Mouse (Mus musculus): ENCODE results near the gene Ccdc15.

Ccdc15 gene

DNA sequence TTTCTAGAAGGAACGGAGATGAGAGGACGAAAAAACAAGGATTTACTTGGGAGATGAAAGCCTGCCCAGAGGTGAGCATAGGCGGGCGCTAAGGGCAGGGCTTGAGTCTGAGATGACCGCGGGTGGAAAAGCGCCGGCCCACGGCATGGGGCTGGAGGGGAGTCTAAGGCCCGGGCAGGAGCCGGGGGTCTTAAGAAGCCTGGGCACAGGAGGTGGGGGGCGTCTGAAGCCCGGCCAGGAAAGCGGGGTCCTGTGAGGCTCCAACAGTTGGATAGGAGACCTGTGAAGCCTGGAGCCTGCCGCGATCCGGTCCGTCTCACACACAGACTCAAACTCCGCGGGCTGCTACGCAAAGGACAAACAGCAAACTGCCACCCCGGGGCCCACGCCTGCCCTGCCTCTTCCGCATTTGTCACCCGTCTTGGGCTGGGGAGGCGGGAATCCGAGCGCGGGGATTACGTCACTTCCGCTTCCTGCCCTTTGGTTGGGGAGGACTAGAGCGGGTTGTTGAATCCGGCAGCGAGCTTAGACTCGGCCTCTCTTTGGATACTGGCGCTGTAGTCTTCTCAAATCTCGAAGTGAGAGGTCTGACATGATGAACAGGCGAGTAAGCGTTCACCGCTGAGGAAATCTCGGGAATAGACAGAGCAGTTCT is at the start of gene Ccdc15:
Gene Ccdc15, minus strand, starts transcription at position 445 of the 655 bp plus-strand sequence.
- DNase-seq (ENCODE audit: low spot score): peak; percentile 98

DNA sequence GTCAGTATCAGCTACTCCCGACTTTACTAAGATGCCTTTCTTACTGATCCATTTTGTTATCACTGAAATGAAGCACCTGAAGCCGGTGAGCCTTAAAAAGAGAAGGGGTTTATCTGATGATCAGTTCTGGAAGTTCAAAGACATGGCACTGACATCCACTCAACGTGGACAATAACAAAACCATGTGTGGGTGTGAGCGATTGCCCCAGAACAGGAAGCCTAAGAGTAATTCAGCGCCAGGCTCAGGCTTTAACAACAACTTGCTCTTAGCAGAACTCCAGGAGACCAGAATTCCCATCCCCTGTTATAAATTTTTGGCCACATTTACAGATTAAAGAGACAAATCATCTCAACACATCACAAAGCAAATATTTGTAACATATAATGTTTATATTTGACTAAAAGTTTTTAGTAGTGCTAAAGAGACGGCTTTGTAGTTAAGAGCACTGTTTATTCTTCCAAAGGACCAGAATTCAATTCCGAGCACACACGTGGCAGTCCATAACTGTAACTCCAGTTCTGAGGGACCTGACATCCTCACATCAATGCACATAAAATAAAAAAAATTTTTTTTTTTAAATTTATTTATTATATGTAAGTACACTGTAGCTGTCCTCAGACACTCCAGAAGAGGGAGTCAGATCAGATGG is 45.4 kb upstream of the Ccdc15 start:
- DNase-seq (ENCODE audit: low spot score): no peak

DNA sequence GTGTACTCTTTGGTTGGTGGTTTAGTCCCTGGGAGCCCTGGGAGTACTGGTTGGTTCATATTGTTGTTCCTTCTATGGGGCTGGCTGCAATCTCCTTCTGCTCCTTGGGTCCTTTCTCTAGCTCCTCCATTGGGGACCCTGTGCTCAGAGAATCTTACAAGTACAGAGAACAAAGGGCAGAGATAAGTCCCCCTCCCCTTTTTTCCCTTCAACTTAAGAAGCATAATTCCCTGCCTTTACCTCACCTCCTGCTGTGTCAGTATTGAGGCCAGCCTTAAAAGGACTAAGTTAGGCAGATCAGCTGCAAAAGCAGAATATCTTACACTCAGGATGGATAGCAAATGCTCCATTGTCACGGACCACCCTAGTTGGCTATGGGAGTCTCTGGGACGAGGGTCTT is 43.8 kb upstream of the Ccdc15 start:
- DNase-seq (ENCODE audit: low spot score): no peak

- DNase-seq (ENCODE audit: low spot score): no peak
These were observed 42.7 kb upstream of the Ccdc15 start for GRCm38 (mm10) chr9:37390891-37391290.

GRCm38 (mm10) chr9:37384284-37385182 is 36.3 kb upstream of the Ccdc15 start:
- peak; percentile 48 for DNase-seq (ENCODE audit: low spot score)

DNA sequence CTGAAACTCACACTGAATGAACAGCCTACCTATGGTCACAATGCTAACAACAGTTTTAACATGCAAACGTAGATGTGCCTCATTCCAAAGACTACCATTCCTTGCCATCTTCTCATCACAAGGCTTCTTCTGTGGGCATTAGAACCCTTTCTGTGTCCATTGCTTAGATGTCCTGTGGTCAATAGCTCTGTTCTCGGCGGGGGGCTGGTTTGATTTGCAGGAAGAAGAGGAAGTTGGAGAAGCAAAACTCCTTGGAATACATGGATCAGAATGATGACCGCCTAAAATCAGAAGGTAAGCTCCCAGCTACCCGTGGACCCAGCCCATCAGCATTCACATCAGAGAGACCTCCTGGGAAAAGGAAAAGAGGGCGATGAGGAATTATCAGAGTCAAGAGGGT is 34.9 kb upstream of the Ccdc15 start:
- DNase-seq (ENCODE audit: low spot score): no peak

DNA sequence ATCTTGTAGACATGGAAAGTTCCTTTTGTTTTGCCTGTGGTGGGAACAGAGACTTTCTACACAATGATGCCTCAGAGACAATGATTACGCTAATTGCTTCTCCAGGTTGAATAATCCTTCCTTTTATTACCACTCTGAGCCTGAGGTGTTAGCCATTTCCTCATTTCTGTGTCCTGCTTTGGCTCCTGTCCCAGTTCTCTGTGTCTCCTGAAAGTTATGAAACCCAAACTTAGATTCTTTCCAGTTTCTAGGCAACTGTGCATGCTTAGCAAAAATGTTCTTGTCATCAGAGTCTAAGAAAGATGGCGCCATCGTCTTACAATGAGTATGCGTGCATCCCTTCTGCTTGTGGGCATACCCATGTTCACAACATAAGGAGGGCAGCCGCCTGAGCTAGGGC is 27.5 kb upstream of the Ccdc15 start:
- peak; percentile 55 for DNase-seq (ENCODE audit: low spot score)

DNA sequence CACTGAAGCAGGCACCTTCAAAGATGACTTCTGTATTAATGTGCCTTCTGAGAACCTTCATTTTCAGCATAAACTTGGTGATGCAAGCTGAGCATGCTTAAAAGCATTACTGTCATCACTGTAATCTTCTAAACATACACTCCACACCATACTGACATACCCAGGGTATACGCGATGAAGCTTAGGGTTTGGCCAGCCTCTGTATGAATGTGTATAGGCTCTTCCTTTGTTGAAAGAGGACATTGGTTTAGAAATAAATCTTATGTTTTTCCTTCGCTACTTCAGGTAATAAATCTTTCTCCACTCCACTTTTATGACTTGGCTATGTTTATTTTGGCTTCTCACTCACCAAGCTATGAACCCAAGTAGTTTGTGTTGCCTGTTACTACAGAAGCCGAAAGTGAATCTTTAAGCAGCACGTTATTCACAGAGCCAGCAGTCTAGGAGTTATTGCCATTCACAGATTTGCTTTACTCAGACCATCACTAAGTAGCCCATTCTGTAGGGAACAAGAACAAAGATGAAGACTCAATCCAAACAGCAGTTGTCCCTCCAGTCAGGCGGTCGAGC is 23.1 kb upstream of the Ccdc15 start:
- DNase-seq (ENCODE audit: low spot score): no peak

- DNase-seq (ENCODE audit: low spot score): peak; percentile 76
These were observed 20.6 kb upstream of the Ccdc15 start for GRCm38 (mm10) chr9:37368860-37369259.

GRCm38 (mm10) chr9:37368081-37368830 is 20.0 kb upstream of the Ccdc15 start:
- no peak for DNase-seq (ENCODE audit: low spot score)

- no peak for DNase-seq (ENCODE audit: low spot score)
These were observed 19.3 kb upstream of the Ccdc15 start, which contains the start of gene Hepacam for GRCm38 (mm10) chr9:37367301-37368080. Gene Hepacam, plus strand, starts transcription at chr9:37367351.

DNA sequence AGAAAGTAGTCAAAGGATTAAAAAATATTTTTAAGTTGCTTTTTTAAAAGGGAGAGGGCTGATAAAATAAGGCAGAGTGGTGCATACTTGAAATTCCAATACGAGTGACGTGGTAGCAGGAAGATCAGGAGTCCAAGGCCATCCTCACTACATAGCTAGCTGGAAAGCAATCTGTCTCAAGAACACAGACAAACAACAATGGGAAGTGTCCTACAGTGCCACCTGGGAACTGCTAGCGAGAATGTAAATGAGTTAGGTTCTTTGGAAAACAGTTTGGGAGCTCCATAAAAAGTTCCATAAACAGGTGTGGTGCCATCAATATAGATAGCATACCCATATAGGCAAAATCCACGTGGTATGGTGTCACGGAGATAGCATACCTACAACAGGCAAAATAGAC is 17.5 kb upstream of the Ccdc15 start:
- no peak for DNase-seq (ENCODE audit: low spot score)

- DNase-seq (ENCODE audit: low spot score): no peak
These were observed 16.2 kb upstream of the Ccdc15 start for GRCm38 (mm10) chr9:37364392-37364791.

GRCm38 (mm10) chr9:37363551-37363950 is 15.3 kb upstream of the Ccdc15 start:
- no peak for DNase-seq (ENCODE audit: low spot score)

DNA sequence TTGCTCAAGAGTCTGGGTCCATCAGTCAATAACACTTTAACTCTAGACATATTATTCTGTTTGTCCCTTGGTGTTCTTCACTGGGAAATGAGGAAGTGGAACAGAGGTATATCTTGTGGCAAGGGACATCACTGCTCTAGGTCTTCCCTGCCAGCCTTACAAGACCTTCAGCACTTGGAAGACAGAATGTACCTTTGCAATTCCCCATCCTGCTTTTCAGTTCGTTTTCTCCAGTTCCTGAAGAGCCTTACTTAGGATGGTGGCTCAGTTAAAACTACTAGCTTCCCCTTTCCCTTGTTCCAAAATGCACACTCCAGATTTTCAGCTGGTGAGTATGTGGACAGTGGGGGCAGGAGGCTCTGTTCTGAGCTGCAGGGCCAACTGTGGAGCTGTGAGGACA is 14.6 kb upstream of the Ccdc15 start:
- DNase-seq (ENCODE audit: low spot score): no peak

- DNase-seq (ENCODE audit: low spot score): no peak
These were observed 13.9 kb upstream of the Ccdc15 start for GRCm38 (mm10) chr9:37362084-37362483.

DNA sequence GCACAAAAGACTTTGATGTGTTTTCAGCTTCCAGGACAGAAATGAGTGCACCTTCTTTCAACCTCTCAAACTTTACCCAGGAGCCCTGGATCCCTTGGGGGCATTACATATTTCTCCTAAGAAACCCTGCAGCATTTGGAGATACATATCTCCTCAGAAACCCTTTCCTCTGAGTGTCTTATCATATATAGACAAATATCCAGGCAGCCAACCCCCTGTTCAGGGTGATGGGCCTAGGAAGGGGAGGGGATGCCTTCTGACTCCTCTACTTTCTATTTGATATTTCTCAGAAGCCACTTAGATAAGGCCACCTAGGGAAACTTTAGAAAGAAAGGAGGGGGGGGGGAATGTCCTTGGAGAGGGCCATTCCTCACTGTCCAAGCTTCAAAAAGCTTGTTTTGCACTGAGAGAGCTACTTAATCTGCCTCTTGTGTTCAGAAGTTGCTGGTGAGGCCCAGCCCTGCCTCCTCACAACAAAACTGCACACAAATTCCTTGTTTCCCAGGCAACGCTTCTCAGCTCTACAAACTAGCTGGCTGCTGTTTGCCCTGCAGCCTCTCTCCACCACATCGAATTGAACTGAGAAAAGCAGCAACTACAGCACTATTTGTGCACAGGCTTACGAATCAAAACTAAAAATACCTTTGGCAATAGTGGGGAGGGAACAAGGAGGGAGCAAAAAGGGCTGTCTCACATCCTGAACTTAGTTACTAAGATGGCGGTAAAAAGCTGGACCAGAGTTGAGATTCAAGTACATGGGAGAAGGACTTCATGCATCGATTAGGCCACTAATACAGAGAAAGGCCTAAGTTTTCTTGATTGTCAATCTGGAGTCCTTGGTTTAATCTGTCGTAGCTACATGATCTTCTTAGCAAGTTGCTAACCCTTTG is 11.3 kb upstream of the Ccdc15 start:
- peak; percentile 85 for DNase-seq (ENCODE audit: low spot score)

GRCm38 (mm10) chr9:37358713-37359330 is 10.6 kb upstream of the Ccdc15 start:
- DNase-seq (ENCODE audit: low spot score): peak; percentile 57

GRCm38 (mm10) chr9:37354485-37354884 is 6.3 kb upstream of the Ccdc15 start:
- DNase-seq (ENCODE audit: low spot score): no peak

All from lung, postnatal 25 days (tissue).